Mouse (Mus musculus) brain, embryonic 18.5 days (tissue): Measurements from ENCODE around the gene Gm28372.

Source experiments
- DNase-seq: peaks from one replicate; pipeline ENCODE4 v3.0.0-alpha.2; 2012; ENCODE audit warnings: low read depth, low spot score

Gm28372 gene

GRCm38 (mm10) chr2:130450434-130450796 lies 45.4 kb downstream of the Gm28372 start:
- no peak for DNase-seq

GRCm38 (mm10) chr2:130451086-130451726 lies 46.2 kb downstream of the Gm28372 start:
- DNase-seq: no peak

- DNase-seq: no peak
Measured at GRCm38 (mm10) chr2:130451727-130452090, 46.7 kb downstream of the Gm28372 start.

- DNase-seq: no peak
Measured at GRCm38 (mm10) chr2:130452266-130452665, 47.2 kb downstream of the Gm28372 start.

- no peak for DNase-seq
Measured at GRCm38 (mm10) chr2:130453421-130453820, 48.4 kb downstream of the Gm28372 start.

- no peak for DNase-seq
Measured at GRCm38 (mm10) chr2:130454748-130455370, 49.8 kb downstream of the Gm28372 start.
